Mouse (Mus musculus) thymus, adult 2 months (tissue): Measurements from ENCODE around the gene Abhd16b. TPM values are rescaled to one million over a fixed set of nuclear protein-coding genes. Genes with fewer than 3 reads are reported as not detected.

Experiments used
- DNase-seq: peaks from one replicate; pipeline ENCODE4 v3.0.0; 2021
- H3K27ac ChIP-seq: fragments of 200-500 bp; 2 replicates; pipeline ENCODE4 v1.5.1; 2012; ENCODE audit warnings: low read length, control low read depth; ENCODE audit not compliant: control insufficient read depth, insufficient read depth
- H3K27me3 ChIP-seq: fragments of 200-500 bp; 2 replicates; pipeline ENCODE4 v1.6.1; 2012; ENCODE audit warnings: mild to moderate bottlenecking, low read length, moderate library complexity, mixed read lengths; ENCODE audit not compliant: control insufficient read depth, insufficient read depth
- H3K36me3 ChIP-seq: fragments of 200-500 bp; 2 replicates; pipeline ENCODE4 v1.6.1; 2012; ENCODE audit warnings: mild to moderate bottlenecking, low read length, moderate library complexity; ENCODE audit not compliant: control insufficient read depth, insufficient read depth
- H3K4me1 ChIP-seq: fragments of 200-500 bp; replicated peaks from 2 replicates; pipeline ENCODE4 v1.6.1; 2012; ENCODE audit warnings: low read length; ENCODE audit not compliant: control insufficient read depth, insufficient read depth
- H3K4me3 ChIP-seq: fragments of 200-500 bp; 2 replicates; pipeline ENCODE4 v1.5.1; 2012; ENCODE audit warnings: mild to moderate bottlenecking, low read length, control low read depth, moderate library complexity; ENCODE audit not compliant: control insufficient read depth, insufficient read depth
- CTCF ChIP-seq: fragments of 200-500 bp; IDR thresholded peaks from 2 replicates; pipeline ENCODE4 v1.5.1; 2012; ENCODE audit warnings: mild to moderate bottlenecking, control low read depth, low read length, moderate library complexity, borderline replicate concordance; ENCODE audit not compliant: control insufficient read depth, poor library complexity, insufficient read depth; ENCODE audit errors: extremely low read depth
- POLR2A ChIP-seq: fragments of 200-500 bp; IDR thresholded peaks from 2 replicates; pipeline ENCODE4 v1.6.1; 2012; ENCODE audit warnings: mild to moderate bottlenecking, low read length, control low read depth, moderate library complexity; ENCODE audit not compliant: control insufficient read depth, poor library complexity, insufficient read depth; ENCODE audit errors: extremely low read depth
- WGBS: fragments of 180-500 bp; shearing (Covaris S2); methylation state at CpG from one replicate; pipeline ENCODE4 v1.1.7; 2018; 5-methylcytosine and 5-hydroxymethylcytosine counted together
- polyA plus RNA-seq: library from polyadenylated mRNA; depleted of rRNA; stranded (reverse); fragments of >200 nt; gene quantifications from 2 replicates; pipeline ENCODE4 v1.2.3, GENCODE M21; 2012

The Abhd16b gene
- polyA plus RNA-seq, 1 experiment = 0.16 TPM

DNA sequence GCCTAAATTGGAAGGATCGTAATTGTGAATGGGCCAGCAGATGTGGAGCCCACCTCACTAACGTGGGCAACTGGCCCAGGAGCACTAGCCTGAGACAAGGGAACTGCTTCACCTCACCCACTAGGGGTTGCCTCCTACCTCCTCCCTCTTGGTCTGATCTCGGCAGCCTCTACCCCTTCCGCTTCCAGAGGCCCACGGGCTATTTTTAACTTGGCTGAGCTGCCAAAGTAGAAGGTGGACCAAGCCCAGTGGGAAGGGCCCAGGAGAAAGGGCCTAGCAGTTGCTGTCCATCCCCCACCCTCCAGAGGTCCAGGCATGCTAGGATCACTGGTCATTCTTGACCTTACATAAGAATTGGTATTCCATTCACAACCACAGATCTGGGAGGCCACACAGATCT lies 21.8 kb upstream of the Abhd16b start:
- Histone ChIP-seq H3K27ac (no peak overlapping the region), H3K4me1 (no peaks in the 10 kb centered on the region), H3K4me3 (no peak overlapping the region), H3K27me3 (no peaks in the 10 kb centered on the region), H3K36me3 (no peaks in the 10 kb centered on the region)
- TF ChIP-seq CTCF (no peak), POLR2A (no peak)
- WGBS = 39% methylated on average over 5 of the region's 5 CpGs
- DNase-seq = no peak

DNA sequence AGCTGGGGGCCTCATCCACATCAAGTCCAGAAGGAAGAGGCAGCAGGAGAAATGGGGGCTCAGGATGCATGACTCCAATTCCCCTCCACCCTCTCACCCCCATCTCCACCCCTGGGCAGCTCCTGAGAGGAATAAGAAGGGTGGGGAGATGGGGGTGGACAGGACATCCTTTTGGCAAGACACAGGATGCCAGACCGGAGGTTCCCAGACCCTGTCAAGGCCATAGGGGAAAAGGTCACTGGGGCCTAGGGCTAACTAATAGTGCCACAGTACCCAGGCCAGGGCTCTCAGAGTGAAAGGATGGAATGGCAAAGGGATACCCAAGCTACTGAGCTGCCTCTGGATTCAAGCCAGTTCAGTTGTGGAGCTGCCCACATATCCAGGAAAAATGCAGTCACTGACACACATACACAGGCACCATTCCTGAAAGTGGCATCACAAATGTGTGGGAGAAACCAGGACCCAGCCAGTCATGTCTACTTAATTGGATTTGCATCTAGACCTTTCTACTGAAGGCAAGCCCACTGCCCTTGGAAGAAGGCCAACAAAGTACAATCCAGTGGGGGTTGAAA lies 20.7 kb upstream of the Abhd16b start:
- no peak overlapping the region for H3K27ac ChIP-seq

DNA sequence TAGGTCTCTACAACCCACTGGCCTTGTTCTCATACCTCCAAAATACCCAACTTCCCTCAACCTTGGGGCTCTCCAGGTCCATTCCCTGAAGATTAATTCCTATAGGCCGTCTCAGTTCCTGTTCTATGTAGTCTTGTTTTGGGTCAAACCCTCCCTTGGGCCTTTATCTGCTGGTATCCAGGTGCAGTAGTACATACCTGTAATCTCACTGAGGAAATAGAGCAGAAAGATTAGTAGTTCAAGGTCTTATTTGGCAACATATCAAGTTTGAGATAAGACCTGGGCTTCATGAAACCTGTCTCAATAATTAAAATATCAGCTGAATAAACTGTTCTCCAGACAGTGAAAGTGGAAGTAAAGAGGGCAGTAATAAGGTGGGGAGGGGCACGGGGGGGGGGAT lies 9.9 kb upstream of the Abhd16b start:
- H3K4me1 ChIP-seq = no peaks in the 10 kb centered on the region; the same call in none of the 2 replicates
- WGBS = 17% methylated on average over 2 of the region's 2 CpGs
- DNase-seq = no peak
- no peak overlapping the region for H3K4me3 ChIP-seq
- TF ChIP-seq POLR2A = no peak
- no peaks in the 10 kb centered on the region for H3K36me3 ChIP-seq
- no peaks in the 10 kb centered on the region for H3K27me3 ChIP-seq
- no peak overlapping the region for H3K27ac ChIP-seq

More for the DNA sequence above, 20.7 kb upstream of the Abhd16b start:
- no peak for DNase-seq
- TF ChIP-seq CTCF (no peak), POLR2A (no peak)
- Histone ChIP-seq H3K4me3 (no peak overlapping the region), H3K36me3 (no peaks in the 10 kb centered on the region), H3K4me1 (no peaks in the 10 kb centered on the region), H3K27me3 (no peaks in the 10 kb centered on the region)
- 100% methylated on average over 1 of the region's 1 CpGs for WGBS

DNA sequence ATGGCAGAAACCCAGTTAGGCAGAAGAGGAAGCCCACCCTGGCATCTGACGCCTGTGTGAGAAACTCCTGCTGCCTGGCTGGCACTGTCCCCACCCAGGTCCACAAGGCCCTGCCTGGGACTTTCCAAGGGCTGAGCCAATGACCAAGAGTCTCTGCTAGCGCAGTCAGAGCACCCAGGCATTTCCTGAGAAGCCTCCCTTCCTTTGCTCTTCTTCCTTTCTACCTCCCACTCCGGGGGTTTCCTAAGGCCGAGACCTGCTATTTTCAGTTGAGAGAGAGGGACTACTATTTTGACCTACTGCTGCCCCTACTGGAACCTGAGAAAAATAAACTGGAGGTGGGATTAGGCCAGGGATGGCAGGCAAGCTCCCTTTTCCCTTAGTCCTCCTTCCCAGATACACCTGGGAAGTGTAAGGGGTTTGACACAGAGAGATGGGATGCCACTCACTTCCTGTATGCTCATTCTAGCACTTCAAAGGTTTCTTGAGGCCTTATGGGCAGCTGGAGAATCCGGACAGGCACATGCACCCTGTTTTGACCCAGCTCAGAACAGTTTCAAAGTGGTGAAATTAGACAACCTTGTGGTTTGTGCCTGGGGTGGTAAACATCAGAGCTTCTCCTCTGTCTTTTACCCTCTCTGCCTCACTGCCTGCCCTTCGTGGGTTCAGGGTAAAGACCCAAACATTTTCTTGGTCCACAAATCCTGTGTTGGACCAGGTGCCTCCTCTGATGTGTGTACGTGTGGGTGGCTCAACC lies 9.3 kb upstream of the Abhd16b start:
- Histone ChIP-seq H3K27ac (peak overlapping the region; percentile 28; the same call in 1 of the 2 replicates), H3K36me3 (no peaks in the 10 kb centered on the region), H3K4me3 (no peak overlapping the region), H3K27me3 (no peaks in the 10 kb centered on the region), H3K4me1 (no peaks in the 10 kb centered on the region; the same call in none of the 2 replicates)
- DNase-seq = no peak
- WGBS = 7% methylated on average over 7 of the region's 7 CpGs
- no peak for TF ChIP-seq CTCF
- TF ChIP-seq POLR2A = no peak

DNA sequence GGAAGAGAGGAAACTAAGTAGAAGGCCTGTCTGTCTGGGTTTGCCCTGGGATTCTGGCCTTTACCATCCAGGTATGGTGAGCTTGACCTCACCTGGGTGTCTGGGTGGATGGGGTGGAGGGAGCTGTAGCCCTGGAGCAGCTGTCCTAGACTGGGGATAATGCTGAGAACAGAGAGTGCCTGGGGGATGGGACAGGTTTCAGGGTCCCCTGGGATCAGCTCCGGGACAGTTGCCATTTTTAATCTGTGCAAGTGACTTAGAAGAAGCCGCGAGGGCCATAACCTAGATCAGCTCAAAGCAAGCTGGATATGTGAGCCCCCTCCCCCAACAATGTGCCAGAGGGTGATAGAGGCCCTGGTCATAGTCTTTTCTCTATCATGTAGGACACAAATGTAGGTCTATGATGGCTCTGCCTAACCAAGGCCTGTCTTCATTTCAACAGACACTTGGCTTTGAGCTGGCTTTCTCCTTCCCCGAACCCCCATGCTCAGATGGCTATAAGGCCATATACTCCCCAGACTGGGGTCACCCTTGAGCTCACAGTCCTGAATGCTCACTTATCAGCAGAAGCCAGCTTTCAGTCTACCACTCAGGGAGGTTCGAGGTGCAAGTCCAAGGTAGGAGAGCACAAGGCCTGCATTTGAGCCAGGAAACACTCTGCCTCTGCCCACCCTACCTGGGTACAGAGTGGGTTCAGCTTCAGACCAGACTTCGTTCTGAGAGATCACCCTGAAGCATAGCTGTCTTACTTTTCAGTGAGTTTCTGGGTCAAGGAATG lies 8.4 kb upstream of the Abhd16b start:
- no peak for DNase-seq
- no peaks in the 10 kb centered on the region for H3K36me3 ChIP-seq
- no peaks in the 10 kb centered on the region; the same call in none of the 2 replicates for H3K4me1 ChIP-seq
- WGBS = 92% methylated on average over 6 of the region's 6 CpGs
- no peak overlapping the region for H3K27ac ChIP-seq
- TF ChIP-seq POLR2A = no peak
- TF ChIP-seq CTCF = no peak
- no peaks in the 10 kb centered on the region for H3K27me3 ChIP-seq
- no peak overlapping the region for H3K4me3 ChIP-seq

DNA sequence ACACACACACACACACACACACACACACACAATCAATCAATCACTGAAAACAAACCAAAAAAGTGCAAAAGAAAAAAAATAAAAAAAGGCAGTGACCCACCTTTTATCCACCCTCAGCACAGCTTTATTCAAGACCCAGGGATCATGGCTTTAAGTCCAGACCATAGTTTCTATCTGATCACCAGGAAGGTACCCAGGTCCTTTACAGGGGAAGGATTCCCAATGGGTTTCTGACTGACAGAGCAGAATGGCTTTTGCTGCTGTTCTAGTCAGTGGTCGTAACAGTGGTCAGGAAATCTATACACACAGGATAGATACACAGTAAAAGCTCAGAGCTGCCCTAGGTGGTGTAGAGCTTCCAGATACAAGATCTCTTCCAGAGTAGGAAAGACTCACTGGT lies 7.3 kb upstream of the Abhd16b start:
- no peaks in the 10 kb centered on the region for H3K36me3 ChIP-seq
- H3K27me3 ChIP-seq = no peaks in the 10 kb centered on the region
- no peak for TF ChIP-seq CTCF
- no peak for TF ChIP-seq POLR2A
- no peak for DNase-seq
- 86% methylated on average over 1 of the region's 1 CpGs for WGBS
- H3K4me3 ChIP-seq = no peak overlapping the region
- no peak overlapping the region for H3K27ac ChIP-seq
- H3K4me1 ChIP-seq = no peaks in the 10 kb centered on the region; the same call in none of the 2 replicates
